Mouse (Mus musculus): ENCODE measurements at regions not wholly inside any gene's neighbourhood (a gene's known extent, or its start where the extent isn't known, plus 50 kb on each side); places are given as distances from the start of the nearest gene placed in this dataset.

DNA sequence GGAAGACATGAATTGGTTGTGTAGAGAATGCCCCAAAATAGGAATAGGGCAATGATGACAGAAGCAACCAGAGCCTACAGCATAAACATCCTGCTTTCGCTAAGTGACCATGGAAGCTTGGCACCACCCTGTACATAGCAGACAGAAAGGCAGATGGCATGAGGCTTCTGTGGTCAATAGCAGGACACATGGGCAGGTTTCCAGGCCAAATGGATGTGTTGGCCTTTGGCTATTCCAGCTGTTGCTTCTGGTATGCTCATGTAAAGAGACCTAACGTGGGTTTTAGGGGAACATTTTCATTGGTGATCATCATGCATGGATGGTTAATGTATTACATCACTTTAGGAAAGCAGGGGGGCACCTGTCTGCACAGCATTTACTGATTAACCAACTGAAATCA lies 456.2 kb downstream of the Dmrt2 start:
- no peak for TF ChIP-seq POLR2A (IDR thresholded peaks at IDR 0.05; ENCODE audit: control insufficient read depth, extremely low read depth, insufficient read depth, low read length, poor library complexity)
- TF ChIP-seq CTCF (IDR thresholded peaks at IDR 0.05; ENCODE audit: borderline replicate concordance, control insufficient read depth, extremely low read depth, insufficient read depth, low read length, poor library complexity) = no peak

Measured in thymus, adult 2 months (tissue).